Mouse (Mus musculus) CH12.LX (cell line): ENCODE measurements around the gene Tmem239. TPM values are rescaled to one million over a fixed set of nuclear protein-coding genes. Genes with fewer than 3 reads are reported as not detected.

Experiments used
- DNase-seq: peaks from one replicate; pipeline ENCODE4 v3.0.0-alpha.2; 2013; ENCODE audit errors: extremely low read depth
- H3K27ac ChIP-seq: 2 replicates; pipeline ENCODE4 v1.5.1; 2012; ENCODE audit warnings: low read depth, mild to moderate bottlenecking, control low read depth, moderate library complexity; ENCODE audit not compliant: insufficient read depth
- H3K27me3 ChIP-seq: replicated peaks from 2 replicates; pipeline ENCODE3; 2012; ENCODE audit warnings: inconsistent platforms
- H3K36me3 ChIP-seq, 2 experiments: replicated peaks in 1 of 2; 2 replicates each; pipeline versions ENCODE3 to v1.6.1; 2012; ENCODE audit warnings: inconsistent platforms in 1 of 2, low read length in 1 of 2, mild to moderate bottlenecking in 1 of 2, mixed read lengths in 1 of 2, moderate library complexity in 1 of 2; ENCODE audit not compliant: control insufficient read depth in 1 of 2, insufficient read depth in 1 of 2
- H3K4me1 ChIP-seq, 2 experiments: 2 replicates each; pipeline ENCODE4 v1.6.1; 2012; ENCODE audit warnings: inconsistent platforms in 1 of 2, moderate library complexity in 1 of 2; ENCODE audit not compliant: insufficient read depth in 2 of 2, control insufficient read depth in 1 of 2
- H3K4me2 ChIP-seq: 2 replicates; pipeline ENCODE4 v1.6.1; 2012; ENCODE audit warnings: low read depth, mild to moderate bottlenecking, control low read depth; ENCODE audit not compliant: poor library complexity, insufficient read depth, severe bottlenecking
- H3K4me3 ChIP-seq, 3 experiments: fragments of 150-350 bp in 1 of 3; sonication (generic) in 1 of 3; replicated peaks in 1 of 3; 2 replicates each; pipeline versions ENCODE3 to v1.5.1; 2011 to 2012; ENCODE audit warnings: low read depth in 2 of 3, low read length in 2 of 3, mild to moderate bottlenecking in 2 of 3, moderate library complexity in 2 of 3, control low read depth in 1 of 3, improper control_type of control experiment in 1 of 3, inconsistent platforms in 1 of 3, mixed read lengths in 1 of 3; ENCODE audit not compliant: poor library complexity in 1 of 3
- H3K79me2 ChIP-seq: replicated peaks from 2 replicates; pipeline ENCODE4 v1.6.1; 2012; ENCODE audit warnings: mild to moderate bottlenecking, moderate library complexity; ENCODE audit not compliant: control insufficient read depth, poor library complexity, insufficient read depth, severe bottlenecking; ENCODE audit errors: extremely low read depth
- H3K9ac ChIP-seq: 2 replicates; pipeline ENCODE4 v1.6.1; 2012; ENCODE audit warnings: low read depth, mild to moderate bottlenecking, control low read depth, moderate library complexity; ENCODE audit not compliant: insufficient read depth
- H3K9me3 ChIP-seq: replicated peaks from 2 replicates; pipeline ENCODE3; 2012; ENCODE audit warnings: low read length, inconsistent platforms, mixed read lengths
- BHLHE40 ChIP-seq: IDR thresholded peaks from 2 replicates; pipeline ENCODE4 v1.6.1; 2011; ENCODE audit warnings: mild to moderate bottlenecking, low read depth, low read length, improper control_type of control experiment
- CHD1 ChIP-seq: IDR thresholded peaks from 2 replicates; pipeline ENCODE4 v1.6.1; 2012; ENCODE audit warnings: low read depth, low read length, improper control_type of control experiment, inconsistent platforms
- CHD2 ChIP-seq: IDR thresholded peaks from 2 replicates; pipeline ENCODE4 v1.6.1; 2011; ENCODE audit warnings: low read length, improper control_type of control experiment
- CTCF ChIP-seq, 2 experiments: IDR thresholded peaks in 1 of 2; conservative IDR thresholded peaks in 1 of 2; 2 replicates each; pipeline ENCODE4 v1.5.1; 2011 to 2012; ENCODE audit warnings: low read depth in 2 of 2, low read length in 2 of 2, improper control_type of control experiment in 1 of 2, inconsistent platforms in 1 of 2, mild to moderate bottlenecking in 1 of 2, moderate library complexity in 1 of 2
- E2F4 ChIP-seq: IDR thresholded peaks from 2 replicates; pipeline ENCODE4 v1.6.1; 2011; ENCODE audit warnings: low read depth, low read length, improper control_type of control experiment; ENCODE audit not compliant: insufficient replicate concordance
- ELF1 ChIP-seq: IDR thresholded peaks from 2 replicates; pipeline ENCODE4 v1.6.1; 2014; ENCODE audit warnings: low read depth, mild to moderate bottlenecking, inconsistent platforms, low read length, improper control_type of control experiment
- EP300 ChIP-seq: IDR thresholded peaks from 2 replicates; pipeline ENCODE4 v1.6.1; 2011; ENCODE audit warnings: low read length, improper control_type of control experiment
- ETS1 ChIP-seq: conservative IDR thresholded peaks from 2 replicates; pipeline ENCODE4 v1.6.1; 2012; ENCODE audit warnings: low read depth, mild to moderate bottlenecking, inconsistent platforms, low read length, improper control_type of control experiment, moderate library complexity
- GABPA ChIP-seq: IDR thresholded peaks from 2 replicates; pipeline ENCODE4 v1.6.1; 2012; ENCODE audit warnings: low read depth, low read length, improper control_type of control experiment, inconsistent platforms; ENCODE audit not compliant: insufficient replicate concordance
- HCFC1 ChIP-seq: IDR thresholded peaks from 2 replicates; pipeline ENCODE4 v1.6.1; 2012; ENCODE audit warnings: low read depth, mild to moderate bottlenecking, inconsistent platforms, low read length, improper control_type of control experiment
- IRF4 ChIP-seq: IDR thresholded peaks from 2 replicates; pipeline ENCODE4 v1.6.1; 2014; ENCODE audit warnings: low read depth, mild to moderate bottlenecking, inconsistent platforms, low read length, improper control_type of control experiment
- JUN ChIP-seq: IDR thresholded peaks from 2 replicates; pipeline ENCODE4 v1.6.1; 2011; ENCODE audit warnings: low read depth, mild to moderate bottlenecking, low read length, improper control_type of control experiment, moderate library complexity; ENCODE audit not compliant: insufficient read depth
- JUND ChIP-seq: conservative IDR thresholded peaks from 2 replicates; pipeline ENCODE4 v1.6.1; 2011; ENCODE audit warnings: low read depth, low read length, improper control_type of control experiment
- KAT2A ChIP-seq: IDR thresholded peaks from 2 replicates; pipeline ENCODE4 v1.6.1; 2012; ENCODE audit warnings: low read length, improper control_type of control experiment, inconsistent platforms; ENCODE audit not compliant: insufficient replicate concordance
- MAFK ChIP-seq: IDR thresholded peaks from 2 replicates; pipeline ENCODE4 v1.6.1; 2011; ENCODE audit warnings: low read length, improper control_type of control experiment; ENCODE audit not compliant: insufficient replicate concordance
- MAX ChIP-seq: IDR thresholded peaks from 2 replicates; pipeline ENCODE4 v1.6.1; 2011; ENCODE audit warnings: low read length, improper control_type of control experiment
- MAZ ChIP-seq: IDR thresholded peaks from 2 replicates; pipeline ENCODE4 v1.6.1; 2012; ENCODE audit warnings: low read depth, mild to moderate bottlenecking, inconsistent platforms, low read length, improper control_type of control experiment, moderate library complexity
- MEF2A ChIP-seq: IDR thresholded peaks from 2 replicates; pipeline ENCODE4 v1.6.1; 2014; ENCODE audit warnings: low read depth, mild to moderate bottlenecking, inconsistent platforms, low read length, improper control_type of control experiment, borderline replicate concordance
- MXI1 ChIP-seq: IDR thresholded peaks from 2 replicates; pipeline ENCODE4 v1.6.1; 2011; ENCODE audit warnings: mild to moderate bottlenecking, low read depth, low read length, improper control_type of control experiment
- MYC ChIP-seq: IDR thresholded peaks from 2 replicates; pipeline ENCODE4 v1.6.1; 2011; ENCODE audit warnings: low read depth, mild to moderate bottlenecking, improper control_type of control experiment, low read length
- NELFE ChIP-seq: IDR thresholded peaks from 2 replicates; pipeline ENCODE4 v1.6.1; 2011; ENCODE audit warnings: low read depth, low read length, improper control_type of control experiment
- NRF1 ChIP-seq: IDR thresholded peaks from 2 replicates; pipeline ENCODE4 v1.6.1; 2014; ENCODE audit warnings: low read depth, mild to moderate bottlenecking, inconsistent platforms, low read length, improper control_type of control experiment, moderate library complexity
- PAX5 ChIP-seq: IDR thresholded peaks from 2 replicates; pipeline ENCODE4 v1.6.1; 2012; ENCODE audit warnings: low read length, inconsistent platforms, mixed read lengths
- POLR2A ChIP-seq: IDR thresholded peaks from 2 replicates; pipeline ENCODE4 v1.6.1; 2011; ENCODE audit warnings: low read depth, mild to moderate bottlenecking, improper control_type of control experiment, low read length
- POLR2AphosphoS2 ChIP-seq: IDR thresholded peaks from 2 replicates; pipeline ENCODE4 v1.6.1; 2011; ENCODE audit warnings: low read depth, low read length, improper control_type of control experiment
- RAD21 ChIP-seq: IDR thresholded peaks from 2 replicates; pipeline ENCODE4 v1.6.1; 2011; ENCODE audit warnings: low read depth, mild to moderate bottlenecking, low read length, improper control_type of control experiment, moderate library complexity
- RCOR1 ChIP-seq: conservative IDR thresholded peaks from 2 replicates; pipeline ENCODE4 v1.6.1; 2012; ENCODE audit warnings: low read depth, mild to moderate bottlenecking, inconsistent platforms, low read length, improper control_type of control experiment
- SIN3A ChIP-seq: IDR thresholded peaks from 2 replicates; pipeline ENCODE4 v1.6.1; 2012; ENCODE audit warnings: low read length, improper control_type of control experiment, inconsistent platforms
- SMC3 ChIP-seq: IDR thresholded peaks from 2 replicates; pipeline ENCODE4 v1.6.1; 2011; ENCODE audit warnings: low read depth, low read length, improper control_type of control experiment
- TBP ChIP-seq: conservative IDR thresholded peaks from 2 replicates; pipeline ENCODE4 v1.6.1; 2011; ENCODE audit warnings: low read depth, low read length, improper control_type of control experiment
- TCF12 ChIP-seq: IDR thresholded peaks from 2 replicates; pipeline ENCODE4 v1.6.1; 2014; ENCODE audit warnings: low read depth, mild to moderate bottlenecking, inconsistent platforms, low read length, improper control_type of control experiment
- UBTF ChIP-seq: IDR thresholded peaks from 2 replicates; pipeline ENCODE4 v1.6.1; 2012; ENCODE audit warnings: low read depth, mild to moderate bottlenecking, inconsistent platforms, low read length, improper control_type of control experiment, moderate library complexity
- USF1 ChIP-seq: IDR thresholded peaks from 2 replicates; pipeline ENCODE4 v1.6.1; 2014; ENCODE audit warnings: low read depth, mild to moderate bottlenecking, inconsistent platforms, low read length, improper control_type of control experiment
- USF2 ChIP-seq: conservative IDR thresholded peaks from 2 replicates; pipeline ENCODE4 v1.6.1; 2011; ENCODE audit warnings: low read depth, low read length, improper control_type of control experiment
- ZC3H11A ChIP-seq: IDR thresholded peaks from 2 replicates; pipeline ENCODE4 v1.6.1; 2012; ENCODE audit warnings: low read depth, mild to moderate bottlenecking, inconsistent platforms, low read length, improper control_type of control experiment
- ZKSCAN1 ChIP-seq: IDR thresholded peaks from 2 replicates; pipeline ENCODE4 v1.6.1; 2012; ENCODE audit warnings: low read depth, inconsistent platforms, low read length, improper control_type of control experiment, borderline replicate concordance
- ZMIZ1 ChIP-seq: IDR thresholded peaks from 2 replicates; pipeline ENCODE4 v1.6.1; 2012; ENCODE audit warnings: low read depth, mild to moderate bottlenecking, inconsistent platforms, low read length, improper control_type of control experiment
- ZNF384 ChIP-seq: IDR thresholded peaks from 2 replicates; pipeline ENCODE4 v1.6.1; 2012; ENCODE audit warnings: low read depth, low read length, improper control_type of control experiment, inconsistent platforms
- dilution Hi-C: fragments of 300-500 bp; cut with MboI; formaldehyde crosslinking; loops from 2 replicates; pipeline ENCODE4 v1.14.3; 2020; ENCODE audit warnings: low sequenced_read_pairs; ENCODE audit not compliant: extremely low pct_unique_long_range_greater_than_20kb, extremely low pct_ligation_motif_present
- in situ Hi-C: fragments of 300-500 bp; cut with MboI; formaldehyde crosslinking; loops from 3 replicates; pipeline ENCODE4 v1.14.3; 2019; ENCODE audit warnings: low sequenced_read_pairs, low pct_ligation_motif_present, low pct_unique_long_range_greater_than_20kb, mixed read lengths
- polyA plus RNA-seq: library from polyadenylated mRNA; unstranded; fragments of >175 nt; gene quantifications from 2 replicates; pipeline ENCODE4 v1.2.1, GENCODE M21; 2012; ENCODE audit warnings: low read depth; ENCODE audit not compliant: insufficient read length
- total RNA-seq, 2 experiments: library from RNA; depleted of rRNA; stranded (reverse); fragments of 300-350 nt in 1 of 2; fragments of >200 nt in 1 of 2; gene quantifications; 2 replicates each; pipeline ENCODE4 v1.2.3; 2012 to 2014

Tmem239 gene
- total and polyA plus RNA-seq, 3 experiments = not detected

DNA sequence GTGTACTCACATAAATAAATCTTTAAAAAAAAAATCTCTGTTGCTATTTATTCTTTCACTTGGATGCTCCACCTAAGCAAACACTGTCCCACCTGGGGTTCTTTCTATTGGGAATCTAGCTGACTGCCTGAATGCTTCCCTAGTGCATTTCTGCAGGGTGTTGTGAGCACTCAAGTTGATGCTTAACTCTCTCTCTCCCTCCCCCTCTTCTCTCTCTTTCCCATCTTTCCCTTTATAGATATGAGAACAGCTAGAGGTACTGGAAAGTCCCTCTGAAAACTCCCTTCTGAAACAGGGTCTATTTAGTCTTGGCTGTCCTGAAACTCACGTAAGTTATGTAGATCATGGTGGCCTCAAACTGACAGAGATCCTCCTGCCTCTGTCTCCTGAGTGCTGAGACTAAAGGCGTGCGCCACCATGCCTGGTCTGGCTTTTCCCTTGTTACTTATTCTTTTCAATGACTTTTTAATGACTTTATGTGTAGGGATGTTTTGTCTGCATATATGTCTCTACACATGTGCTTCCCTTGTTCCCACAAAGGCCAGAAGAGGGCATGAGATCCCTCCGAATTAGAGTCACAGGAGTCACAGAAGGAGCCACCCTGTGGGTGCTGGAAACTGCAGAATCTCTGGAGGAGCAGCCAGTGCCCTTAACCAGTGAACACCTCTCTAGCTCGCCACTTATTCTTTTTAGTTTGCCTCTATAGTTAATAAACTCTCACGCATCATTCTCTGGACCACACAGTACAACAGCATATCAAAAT is 8.0 kb downstream of the Tmem239 start:
- H3K36me3 ChIP-seq = peaks cover 5 to 30% of the 10 kb centered on the region in 2 experiments
- in situ Hi-C loops (no loop called here), dilution Hi-C loops (no loop called here)
- H3K27ac ChIP-seq = no peak overlapping the region; the same call in 1 of the 2 replicates
- H3K79me2 ChIP-seq = no peaks in the 10 kb centered on the region
- no peak overlapping the region for H3K9ac ChIP-seq
- H3K4me3 ChIP-seq = no peak overlapping the region
- peaks cover 13 to 44% of the 10 kb centered on the region in 2 experiments for H3K4me1 ChIP-seq
- peaks cover 2% of the 10 kb centered on the region for H3K9me3 ChIP-seq
- H3K4me2 ChIP-seq = no peak overlapping the region; the same call in 1 of the 2 replicates
- peak; percentile 42 for DNase-seq
- TF ChIP-seq RCOR1 (no peak), ELF1 (no peak), JUN (no peak), MAX (no peak), ZNF384 (0 out of 2 replicates have a peak, but pooled peaks have one; percentile 32), NRF1 (no peak), HCFC1 (no peak), MEF2A (peak; percentile 88), USF2 (no peak), ETS1 (no peak; the same call in 1 of the 2 replicates), TCF12 (no peak), MAZ (no peak), GABPA (no peak), POLR2A (no peak), EP300 (peak; percentile 62), JUND (0 out of 2 replicates have a peak, but pooled peaks have one; percentile 15), UBTF (no peak), ZMIZ1 (no peak), TBP (no peak), CTCF (conservative IDR thresholded peaks at IDR 0.05 in 1 of 2, IDR thresholded peaks at IDR 0.05 in 1 of 2; ENCODE audit: low read depth in 2 of 2, low read length in 2 of 2) (peak in 1 of 2 experiments; percentile 38; a peak in 2 of 4 replicates), PAX5 (no peak), MAFK (no peak), CHD1 (no peak), SIN3A (no peak), CHD2 (0 out of 2 replicates have a peak, but pooled peaks have one; percentile 41), MXI1 (no peak), ZKSCAN1 (no peak), MYC (no peak), IRF4 (peak; percentile 60; the same call in 1 of the 2 replicates), BHLHE40 (0 out of 2 replicates have a peak, but pooled peaks have one; percentile 24), RAD21 (peak; percentile 4), POLR2AphosphoS2 (no peak), USF1 (no peak), NELFE (no peak), KAT2A (no peak), ZC3H11A (no peak), E2F4 (no peak), SMC3 (no peak)
- TF ChIP-seq, all 38 proteins: peak for 9
- H3K27me3 ChIP-seq = no peaks in the 10 kb centered on the region
